Mouse (Mus musculus) forebrain, postnatal 0 days (tissue): Measurements from ENCODE around the gene Slitrk4. TPM values are rescaled to one million over a fixed set of nuclear protein-coding genes. Genes with fewer than 3 reads are reported as not detected.

Experiments
- ATAC-seq: fragments of 200-750 bp; cut with Nextera tagmentation; 2 replicates; pipeline ENCODE4 v1.8.0; 2017; ENCODE audit warnings: mild to moderate bottlenecking, moderate library complexity
- DNase-seq: peaks from one replicate; pipeline ENCODE4 v3.0.0-alpha.2; 2015
- H3K27ac ChIP-seq: fragments of 300-500 bp; sonication (generic); 2 replicates; pipeline ENCODE4 v1.5.1; 2014; ENCODE audit warnings: low read depth, mild to moderate bottlenecking, antibody characterized with exemption, low read length, moderate library complexity, mixed read lengths
- H3K27me3 ChIP-seq: fragments of 300-500 bp; sonication (generic); 2 replicates; pipeline ENCODE4 v1.6.1; 2014; ENCODE audit warnings: mild to moderate bottlenecking, low read length, mixed read lengths; ENCODE audit not compliant: insufficient read depth
- H3K36me3 ChIP-seq: fragments of 300-500 bp; sonication (generic); 2 replicates; pipeline ENCODE4 v1.6.1; 2014; ENCODE audit warnings: mild to moderate bottlenecking, moderate library complexity; ENCODE audit not compliant: insufficient read depth
- H3K4me1 ChIP-seq: fragments of 300-500 bp; sonication (generic); 2 replicates; pipeline ENCODE4 v1.6.1; 2014; ENCODE audit warnings: antibody characterized with exemption; ENCODE audit not compliant: insufficient read depth
- H3K4me2 ChIP-seq: fragments of 300-500 bp; sonication (generic); 2 replicates; pipeline ENCODE4 v1.6.1; 2014; ENCODE audit warnings: low read depth, mild to moderate bottlenecking, moderate library complexity
- H3K4me3 ChIP-seq: fragments of 300-500 bp; sonication (generic); 2 replicates; pipeline ENCODE4 v1.5.1; 2014; ENCODE audit warnings: low read depth, low read length, mixed read lengths
- H3K9ac ChIP-seq: fragments of 300-500 bp; sonication (generic); 2 replicates; pipeline ENCODE4 v1.6.1; 2014; ENCODE audit warnings: mild to moderate bottlenecking
- H3K9me3 ChIP-seq: fragments of 300-500 bp; sonication (generic); 2 replicates; pipeline ENCODE4 v1.6.1; 2016; ENCODE audit warnings: low read length
- CTCF ChIP-seq: sonication (generic); IDR thresholded peaks from 2 replicates; pipeline ENCODE4 v1.5.1; 2016; ENCODE audit warnings: antibody characterized with exemption, control low read depth, low read depth
- WGBS: fragments of 180-500 bp; shearing (Covaris S2); extraction: QIAGEN DNeasy Blood & Tissue Kit; methylation state at CpG from one replicate; pipeline ENCODE4 v1.1.7; 2014; 5-methylcytosine and 5-hydroxymethylcytosine counted together
- polyA plus RNA-seq: library from polyadenylated mRNA; unstranded; fragments of >200 nt; fragmentation: Nextera tagmentation; extraction: Ambion mirVana; gene quantifications from 2 replicates; pipeline ENCODE4 v1.2.1, GENCODE M21; 2015
- total RNA-seq: library from RNA; depleted of rRNA; stranded (reverse); fragments of >200 nt; gene quantifications from 2 replicates; pipeline ENCODE4 v1.2.3, GENCODE M21; 2014; rRNA removed

Gene Slitrk4
- 20.4 and 23.8 TPM in 2 replicates for total RNA-seq
- polyA plus RNA-seq, result 9.6 and 17.3 TPM in 2 replicates

DNA sequence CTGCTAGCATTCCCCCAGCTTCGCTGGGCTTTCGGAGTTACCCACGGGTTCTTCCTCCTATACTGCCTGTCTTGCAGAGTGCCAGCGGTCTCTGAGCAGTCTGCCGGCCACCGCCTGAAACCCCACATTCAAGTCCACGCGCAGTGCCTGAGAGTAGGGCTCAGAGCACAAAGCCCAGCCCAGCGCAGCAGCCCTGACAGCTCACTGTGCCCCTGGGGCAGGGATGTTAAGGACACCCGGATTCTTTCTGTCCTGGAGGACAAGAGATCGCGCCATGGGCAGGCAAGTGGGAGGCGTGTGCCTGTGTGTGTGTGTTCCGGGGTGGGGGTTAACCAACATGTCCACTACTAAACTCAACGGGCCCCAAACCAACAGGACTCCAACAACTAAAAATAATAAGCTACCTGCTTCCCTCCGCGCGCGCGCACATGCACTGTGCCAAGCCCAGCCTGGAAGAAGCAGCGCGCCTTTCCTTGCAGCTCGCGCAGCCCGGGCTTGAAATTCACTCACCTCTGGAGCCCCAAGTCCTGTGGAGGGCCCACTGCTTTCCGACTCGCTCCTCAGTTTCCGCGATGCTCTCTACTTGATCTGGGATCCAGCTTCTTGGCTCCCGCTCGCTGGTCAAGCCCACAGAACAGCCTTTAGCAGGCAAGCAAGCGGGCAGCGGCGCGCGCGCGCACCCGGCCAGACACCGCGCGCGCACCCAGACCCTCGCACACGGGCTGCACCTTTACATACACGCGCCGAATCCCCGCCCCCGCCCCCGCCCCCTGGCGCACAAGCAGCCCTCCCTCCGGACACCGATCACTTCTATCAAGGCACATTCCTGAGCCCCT, at the start of gene Slitrk4:
TSS of gene Slitrk4 (minus strand) at position 707 of the 836 bp plus-strand sequence.
- Histone ChIP-seq H3K27ac (peak within 1 kb of the TSS; percentile 75), H3K36me3 (no peaks in the 10 kb centered on the region), H3K4me1 (no peaks in the 10 kb centered on the region), H3K4me2 (peak within 1 kb of the TSS; percentile 51), H3K9ac (peak within 1 kb of the TSS; percentile 58), H3K4me3 (peak within 1 kb of the TSS; percentile 51), H3K27me3 (no peaks in the 10 kb centered on the region), H3K9me3 (no peaks in the 10 kb centered on the region)
- DNase-seq (peak; percentile 72), ATAC-seq (peak; percentile 65)
- TF ChIP-seq CTCF, result no peak
- 21% methylated on average over 54 of the region's 54 CpGs for WGBS

DNA sequence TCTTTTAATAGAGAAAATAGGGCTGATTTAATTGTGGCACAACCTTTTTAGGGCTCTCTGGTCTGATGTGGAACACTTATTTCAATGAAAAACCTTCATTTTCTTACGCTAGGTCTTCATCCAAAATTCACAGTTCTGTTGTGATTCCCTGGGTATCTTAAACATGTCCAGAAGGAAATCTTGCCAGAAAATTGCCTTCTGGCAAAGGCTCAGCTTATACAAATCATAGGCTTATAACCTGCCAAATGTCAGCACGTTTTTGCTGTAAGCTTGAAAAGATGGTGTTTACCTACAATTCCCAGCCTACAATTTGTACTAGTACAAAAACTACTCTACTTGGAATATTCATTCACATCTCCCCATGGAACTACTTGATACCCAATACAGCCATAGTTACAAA, 42.7 kb upstream of the Slitrk4 start:
- no peak for ATAC-seq
- Histone ChIP-seq H3K36me3 (no peaks in the 10 kb centered on the region), H3K4me3 (no peak overlapping the region), H3K27ac (no peak overlapping the region), H3K9ac (no peak overlapping the region), H3K27me3 (no peaks in the 10 kb centered on the region), H3K4me2 (no peak overlapping the region), H3K9me3 (no peaks in the 10 kb centered on the region), H3K4me1 (no peaks in the 10 kb centered on the region)
- DNase-seq, result no peak
- no peak for TF ChIP-seq CTCF
- WGBS, result 57% methylated on average over 2 of the region's 2 CpGs

DNA sequence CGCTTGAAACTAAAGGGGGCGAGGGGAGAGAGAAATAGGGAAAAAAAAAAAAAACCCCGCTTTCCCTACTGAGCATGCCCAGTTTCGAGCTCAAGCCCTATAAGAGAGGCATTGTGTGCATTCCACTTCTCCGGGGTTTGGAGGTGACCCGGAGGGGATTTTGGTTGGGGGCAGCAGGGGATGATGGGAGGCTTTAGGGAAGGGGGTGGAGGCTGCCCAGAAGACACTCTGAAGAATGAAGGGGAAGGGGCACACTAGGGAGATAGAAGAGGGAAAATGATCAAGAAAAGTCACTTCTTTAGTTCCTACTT, 1.1 kb upstream of the Slitrk4 start:
- ATAC-seq (peak; percentile 23; the same call in 1 of the 2 replicates), DNase-seq (no peak)
- Histone ChIP-seq H3K27me3 (no peaks in the 10 kb centered on the region), H3K36me3 (no peaks in the 10 kb centered on the region), H3K4me2 (peak overlapping the region; percentile 51), H3K27ac (no peak overlapping the region), H3K4me1 (no peaks in the 10 kb centered on the region), H3K4me3 (peak overlapping the region; percentile 51), H3K9me3 (no peaks in the 10 kb centered on the region), H3K9ac (no peak overlapping the region)
- TF ChIP-seq CTCF, result no peak
- 32% methylated on average over 6 of the region's 6 CpGs for WGBS

DNA sequence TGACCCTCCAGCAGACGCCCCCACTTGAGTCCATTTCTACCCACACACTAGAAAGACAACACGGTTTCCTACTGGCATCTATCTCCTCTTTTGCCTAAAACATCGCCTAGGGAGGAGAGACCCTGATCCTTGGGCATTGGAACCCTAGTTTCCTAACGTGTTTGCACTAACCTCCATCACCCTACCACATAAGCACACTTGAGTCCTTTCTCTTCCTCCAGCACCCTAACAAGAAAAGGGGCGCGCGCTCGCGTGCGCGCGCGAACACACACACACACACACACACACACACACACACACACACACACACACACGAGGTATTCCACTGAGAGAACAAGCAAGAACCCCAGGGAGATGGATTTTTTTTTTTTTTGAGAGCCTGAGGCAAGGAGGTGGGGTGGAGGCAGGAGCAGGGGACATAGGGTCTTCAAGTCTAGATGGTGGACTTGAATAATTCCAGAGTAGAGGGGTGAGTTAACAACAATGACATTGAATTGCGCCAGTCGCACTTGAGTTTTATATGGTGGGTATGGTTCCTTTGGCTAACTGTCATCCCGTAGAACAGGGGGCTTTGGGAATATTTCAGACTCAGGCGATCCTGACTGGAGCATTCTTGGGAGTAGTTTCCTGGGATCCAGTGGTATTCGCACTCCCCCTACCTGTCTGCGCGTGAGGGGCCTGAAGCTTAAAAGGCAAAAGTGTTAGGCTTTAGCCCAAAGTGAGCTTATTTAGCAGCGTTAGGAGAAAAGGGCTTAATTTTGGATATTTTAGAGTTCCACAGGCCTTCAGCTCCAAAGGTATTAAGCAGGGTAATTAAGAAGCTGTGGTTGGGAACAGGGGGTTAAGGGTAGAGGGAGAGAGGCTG, 562 bp upstream of the Slitrk4 start:
- peak; percentile 34 for ATAC-seq
- TF ChIP-seq CTCF, result peak; percentile 38; the same call in 1 of the 2 replicates
- H3K9me3 ChIP-seq, result no peaks in the 10 kb centered on the region
- peak; percentile 59 for DNase-seq
- peak overlapping the region; percentile 51 for H3K4me2 ChIP-seq
- no peaks in the 10 kb centered on the region for H3K27me3 ChIP-seq
- H3K4me1 ChIP-seq, result no peaks in the 10 kb centered on the region
- H3K27ac ChIP-seq, result peak overlapping the region; percentile 75
- H3K4me3 ChIP-seq, result peak overlapping the region; percentile 51
- H3K36me3 ChIP-seq, result no peaks in the 10 kb centered on the region
- peak overlapping the region; percentile 58 for H3K9ac ChIP-seq
- 26% methylated on average over 22 of the region's 22 CpGs for WGBS

DNA sequence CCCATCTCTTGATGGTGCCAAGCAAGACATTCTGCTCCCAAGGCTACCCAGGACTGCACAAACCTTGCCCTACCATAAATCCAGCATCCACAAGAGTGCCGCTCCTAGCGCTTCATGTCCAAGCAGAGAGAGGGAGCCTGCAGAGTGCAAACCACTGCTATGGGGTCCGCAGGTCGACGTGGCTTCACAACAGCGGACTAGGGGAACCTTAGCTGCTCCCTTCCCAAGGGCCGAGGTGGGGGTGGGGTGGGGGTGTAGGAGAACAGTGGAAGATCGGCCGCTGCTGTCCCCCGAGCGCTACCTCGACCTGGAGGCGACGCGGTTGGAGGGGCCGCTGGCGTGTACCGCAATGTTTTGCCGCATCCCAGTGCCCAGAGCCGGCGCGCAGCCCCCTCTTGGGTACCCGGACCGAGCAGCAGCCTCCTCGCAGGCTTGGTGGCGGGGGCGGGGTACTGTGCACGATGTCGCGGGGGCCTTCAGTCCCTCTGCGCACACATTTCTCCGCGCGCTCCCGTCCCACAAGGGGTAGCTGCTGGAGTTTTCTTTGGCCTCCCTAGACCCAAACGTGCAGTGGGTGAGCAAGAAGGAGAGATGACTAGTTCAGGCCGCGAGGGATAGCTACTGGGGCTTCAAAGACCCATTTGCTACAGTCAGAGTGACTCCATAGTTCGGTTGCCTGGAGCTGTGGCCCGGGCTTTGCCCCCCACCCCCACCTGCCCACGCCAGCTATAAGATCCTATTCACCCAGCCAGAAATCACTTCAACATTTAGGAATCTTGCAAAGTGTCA, 1.1 kb downstream of the Slitrk4 start:
- Histone ChIP-seq H3K27ac (peak overlapping the region; percentile 75; the same call in 1 of the 2 replicates), H3K4me1 (no peaks in the 10 kb centered on the region), H3K27me3 (no peaks in the 10 kb centered on the region), H3K4me3 (peak overlapping the region; percentile 51), H3K4me2 (peak overlapping the region; percentile 51), H3K9ac (peak overlapping the region; percentile 58), H3K9me3 (no peaks in the 10 kb centered on the region), H3K36me3 (no peaks in the 10 kb centered on the region)
- peak; percentile 14; the same call in 1 of the 2 replicates for TF ChIP-seq CTCF
- DNase-seq (peak; percentile 34), ATAC-seq (peak; percentile 68)
- 20% methylated on average over 40 of the region's 41 CpGs for WGBS

DNA sequence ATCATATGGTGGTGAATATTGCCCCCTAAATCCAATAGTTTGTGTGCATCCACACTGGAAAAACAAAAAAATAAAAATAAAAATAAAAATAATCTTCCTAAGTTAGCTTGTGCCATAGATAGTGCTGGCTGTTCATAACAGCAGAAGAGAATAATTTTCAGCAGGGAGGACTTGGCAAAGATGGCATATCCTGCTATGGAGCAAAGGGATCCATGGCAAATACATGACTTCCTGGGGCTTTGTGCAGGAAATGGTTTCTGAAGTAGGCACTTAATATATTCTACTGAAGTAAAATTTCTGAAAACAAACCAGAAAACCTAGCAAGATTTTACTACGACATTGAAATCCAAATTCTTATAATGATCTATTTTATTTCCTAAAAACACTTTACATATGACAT, 13.3 kb downstream of the Slitrk4 start:
- Histone ChIP-seq H3K9me3 (no peaks in the 10 kb centered on the region), H3K4me3 (no peak overlapping the region), H3K36me3 (no peaks in the 10 kb centered on the region), H3K9ac (no peak overlapping the region), H3K4me1 (no peaks in the 10 kb centered on the region), H3K4me2 (no peak overlapping the region), H3K27me3 (no peaks in the 10 kb centered on the region), H3K27ac (no peak overlapping the region)
- DNase-seq (no peak), ATAC-seq (no peak)
- WGBS, result 80% methylated on average over 1 of the region's 1 CpGs
- no peak for TF ChIP-seq CTCF

Other genes starting within 250 kb of the Slitrk4 start
- gene Gm6760, start 124.8 kb downstream of the Slitrk4 start, total RNA-seq, result not detected in 2 replicates
- gene Gm6760, start 124.8 kb downstream of the Slitrk4 start, polyA plus RNA-seq, result not detected in 2 replicates
- not detected in 2 replicates for gene 3830417A13Rik, start 103.4 kb downstream of the Slitrk4 start, total RNA-seq
- gene 3830417A13Rik, start 103.4 kb downstream of the Slitrk4 start, polyA plus RNA-seq, result not detected in 2 replicates